Mouse (Mus musculus) left cerebral cortex, postnatal 25 days (tissue): Measurements from ENCODE around the gene Cyp2j12. TPM values are rescaled to one million over a fixed set of nuclear protein-coding genes. Genes with fewer than 3 reads are reported as not detected.
"Not testable (repeated sequence)": the region's sequence is repeated elsewhere in the genome, so short reads cannot be mapped to it uniquely, and the experiment has no call there.

Experiments used
- DNase-seq, 2 experiments: peaks; one replicate each; pipeline ENCODE4 v3.0.0; 2022; ENCODE audit warnings: low spot score in 2 of 2, mixed read lengths in 1 of 2
- intact Hi-C: fragments of 180-260 bp; cut with DNase I; formaldehyde crosslinking; loops from one replicate; pipeline ENCODE4 v1.15.1; 2025
- total RNA-seq, 2 experiments: library from RNA; stranded (reverse); gene quantifications; 2 replicates each; pipeline ENCODE4 v1.2.3; 2021

Gene Cyp2j12
- 1 to 10 TPM; 1.8 to 2.5 TPM for total RNA-seq

DNA sequence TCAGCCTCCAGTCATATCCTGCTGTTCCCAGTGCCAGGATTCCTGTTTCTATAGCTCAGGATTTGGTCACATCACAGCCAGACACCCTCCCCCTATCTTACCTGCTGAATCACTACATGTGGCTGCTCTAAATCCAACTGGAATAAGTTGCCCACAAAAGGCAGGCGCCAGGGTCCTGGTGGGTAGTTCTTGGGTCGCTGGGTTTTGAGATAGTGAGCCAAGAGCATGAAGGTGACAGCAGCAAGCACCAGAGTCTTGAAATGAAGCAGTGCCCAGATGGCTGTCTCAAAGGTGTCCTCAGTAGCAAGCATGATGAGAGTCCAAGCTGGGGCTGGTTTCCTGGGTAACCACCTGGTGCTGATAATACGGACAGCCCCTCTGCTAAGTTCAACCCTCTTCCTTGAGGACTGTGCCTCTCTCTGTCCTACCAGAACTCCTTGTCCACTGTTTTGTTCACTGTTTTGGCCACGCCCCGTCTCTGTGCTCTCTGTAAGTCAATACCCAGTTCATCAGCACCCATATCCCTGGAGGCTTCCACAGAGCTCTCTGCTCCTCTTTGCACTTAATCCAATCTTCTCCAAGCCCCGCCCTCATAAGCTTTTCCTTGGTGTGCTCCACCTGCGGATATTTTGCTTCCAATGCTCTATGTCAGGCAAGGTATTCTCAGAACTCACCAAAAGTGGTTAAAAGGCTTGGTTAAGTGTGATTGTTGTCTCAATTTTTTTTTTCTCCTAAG, at the start of gene Cyp2j12:
Cyp2j12 (minus strand) TSS at position 421 of the 736 bp plus-strand sequence.
- intact Hi-C loops, result no loop called here
- DNase-seq, result no peak

- DNase-seq, intact Hi-C loops: not testable (repeated sequence)
Observed at GRCm38 (mm10) chr4:96189321-96189720, 48.4 kb upstream of the Cyp2j12 start.

DNA sequence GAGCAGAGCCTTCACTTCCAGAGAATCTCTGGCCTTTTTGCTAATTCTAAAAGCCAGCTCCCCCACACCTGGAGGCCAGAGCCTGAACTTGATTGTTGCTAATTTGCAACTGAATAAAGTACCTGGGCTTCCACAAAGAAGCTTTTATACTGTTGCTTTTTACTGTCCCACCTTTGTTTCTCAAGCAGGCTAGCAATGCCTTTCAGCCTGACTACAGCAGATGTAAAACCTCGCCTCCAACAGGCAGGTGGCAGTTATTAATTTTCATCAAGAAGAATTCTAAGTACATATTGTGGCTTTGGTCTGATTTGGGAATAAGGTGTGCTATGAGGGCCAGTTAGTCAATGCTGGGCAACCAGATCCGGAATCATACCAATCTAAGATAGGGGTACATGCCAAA, 47.7 kb upstream of the Cyp2j12 start:
- DNase-seq, intact Hi-C loops: not testable (repeated sequence)

DNA sequence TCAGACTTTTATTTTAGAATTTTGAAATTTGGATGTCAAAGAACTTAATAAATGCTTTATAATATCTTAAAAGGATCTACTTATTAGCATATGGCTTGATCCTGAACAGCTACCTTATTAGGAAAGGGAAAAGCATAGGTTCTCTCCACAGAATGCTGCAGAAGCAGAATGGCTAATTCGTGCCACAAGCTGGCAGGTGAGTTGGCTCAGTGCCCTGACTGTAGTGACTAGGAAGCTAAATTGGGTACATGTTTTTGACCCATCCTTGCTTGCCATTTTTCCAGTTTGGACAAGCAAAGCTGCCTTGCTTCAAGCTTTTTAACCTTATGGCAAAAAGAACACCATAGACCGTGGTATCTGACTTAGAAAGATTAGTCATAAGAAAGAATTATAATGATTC, 47.2 kb upstream of the Cyp2j12 start:
- DNase-seq, intact Hi-C loops: not testable (repeated sequence)

- intact Hi-C loops, DNase-seq: not testable (repeated sequence)
Observed at GRCm38 (mm10) chr4:96184716-96185115, 43.8 kb upstream of the Cyp2j12 start.

DNA sequence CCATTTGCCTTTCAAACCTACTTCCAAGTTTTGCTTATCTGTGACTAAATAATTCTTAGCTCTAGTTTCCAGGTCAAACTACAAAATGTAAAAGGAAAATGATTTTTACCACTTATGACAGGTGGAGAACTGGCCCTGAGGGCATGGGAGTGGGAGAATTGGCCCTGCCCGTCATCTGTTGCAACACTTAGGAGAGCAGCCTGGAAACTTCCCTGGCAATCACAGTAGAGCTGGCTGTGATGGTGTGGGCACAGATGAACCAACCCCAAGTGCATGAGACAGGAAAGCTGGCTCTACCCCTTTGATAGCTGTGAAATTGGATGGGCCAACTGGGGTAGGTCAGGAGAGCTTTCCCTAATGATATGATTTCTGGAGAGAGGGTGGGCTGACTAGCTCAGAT, 21.9 kb upstream of the Cyp2j12 start:
- DNase-seq, result no peak
- intact Hi-C loops, result no loop called here

DNA sequence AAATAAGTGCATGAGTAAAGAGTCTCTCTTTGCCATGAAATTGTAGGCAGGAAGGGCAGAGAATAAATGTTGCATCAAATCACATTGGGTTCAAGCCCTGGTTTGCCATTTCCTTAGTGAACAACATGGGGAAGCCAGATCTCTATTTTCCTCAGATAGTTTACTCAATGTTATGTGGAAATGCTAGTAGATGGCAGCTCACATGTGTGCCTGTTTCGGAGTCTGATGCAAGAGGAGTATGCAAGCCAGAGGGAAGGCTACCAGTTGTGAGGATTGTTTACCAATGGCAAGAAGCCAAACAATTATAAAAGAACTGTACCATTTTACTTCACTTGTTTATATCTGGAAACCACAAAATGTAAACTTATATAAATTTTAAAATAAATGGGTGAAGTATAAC, 20.6 kb upstream of the Cyp2j12 start:
- intact Hi-C loops, result no loop called here
- no peak for DNase-seq

GRCm38 (mm10) chr4:96139226-96139625, 1.7 kb downstream of the Cyp2j12 start:
- DNase-seq, result no peak
- intact Hi-C loops, result no loop called here

GRCm38 (mm10) chr4:96134246-96134645, 6.7 kb downstream of the Cyp2j12 start:
- no peak for DNase-seq
- intact Hi-C loops, result no loop called here

GRCm38 (mm10) chr4:96096841-96097240, 44.1 kb downstream of the Cyp2j12 start:
- intact Hi-C loops, result no loop called here
- DNase-seq, result peak in 1 of 2 experiments; percentile 12

DNA sequence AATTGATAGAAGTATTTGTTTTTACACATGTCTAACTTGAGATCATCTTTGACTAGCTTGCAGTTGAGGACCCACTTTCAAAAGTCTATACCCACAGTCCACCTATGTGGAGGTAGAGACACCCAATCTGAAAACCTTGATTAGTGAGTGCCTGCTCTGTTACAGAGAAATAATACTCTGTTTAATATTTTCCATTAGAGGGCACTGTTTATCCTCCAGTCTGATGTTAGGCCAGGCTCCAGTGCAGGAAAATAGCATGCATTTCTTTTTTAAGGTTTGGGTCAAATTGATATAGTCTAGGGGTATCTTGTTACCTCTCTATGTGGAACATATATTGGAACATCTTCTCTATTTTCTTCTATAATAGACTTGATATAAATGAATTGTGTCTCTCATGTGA, 49.1 kb downstream of the Cyp2j12 start:
- DNase-seq, result no peak
- intact Hi-C loops, result loop anchor here (5.0 kb wide), 2 partner anchors 435 to 590 kb away; no protein-coding TSS in a partner anchor

DNA sequence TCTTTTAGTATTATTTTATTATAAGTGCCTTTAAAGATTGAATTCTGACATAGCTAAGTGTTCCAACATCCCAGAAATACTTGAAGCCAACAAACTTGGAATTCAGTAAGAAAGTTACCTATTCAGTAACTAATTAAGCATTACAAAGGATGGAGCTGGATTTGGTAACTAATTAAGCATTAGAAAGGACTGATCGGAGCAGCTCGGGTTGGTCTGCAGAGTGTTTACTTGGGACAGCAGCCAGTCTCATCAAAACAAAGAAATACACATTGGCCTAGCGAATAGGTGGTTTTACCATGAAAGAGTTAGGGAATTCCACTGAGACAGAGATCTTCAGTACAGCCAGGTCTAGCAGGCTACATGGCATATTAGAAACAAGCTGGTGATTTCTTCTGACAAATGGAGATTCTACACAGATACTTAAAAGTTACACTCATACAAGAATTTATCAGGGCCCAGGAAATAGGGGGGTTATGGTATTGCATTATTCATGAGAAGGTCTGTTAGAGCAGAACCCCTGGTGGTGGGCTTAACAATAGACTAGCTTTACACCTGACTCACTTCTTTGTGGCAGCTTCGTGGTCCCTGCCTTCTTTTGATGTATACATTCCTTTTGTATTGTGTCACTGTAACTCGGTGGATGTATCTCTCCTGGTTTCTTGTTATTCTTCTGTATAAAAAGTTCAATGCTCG, 51.5 kb downstream of the Cyp2j12 start:
- intact Hi-C loops, result loop anchor here (5.0 kb wide), 2 partner anchors 438 to 593 kb away; no protein-coding TSS in a partner anchor
- DNase-seq, result not testable (repeated sequence)

GRCm38 (mm10) chr4:96078308-96078707, 62.6 kb downstream of the Cyp2j12 start:
- DNase-seq, result no peak
- intact Hi-C loops, result no loop called here

- DNase-seq, result peak; percentile 13 to 36
- intact Hi-C loops, result no loop called here
Observed at GRCm38 (mm10) chr4:96077261-96078125, 63.5 kb downstream of the Cyp2j12 start, which contains the start of gene Cyp2j13. Gene Cyp2j13 (minus strand): TSS chr4:96077546.

GRCm38 (mm10) chr4:96062045-96062444, 78.9 kb downstream of the Cyp2j12 start:
- no peak for DNase-seq
- intact Hi-C loops, result no loop called here

DNA sequence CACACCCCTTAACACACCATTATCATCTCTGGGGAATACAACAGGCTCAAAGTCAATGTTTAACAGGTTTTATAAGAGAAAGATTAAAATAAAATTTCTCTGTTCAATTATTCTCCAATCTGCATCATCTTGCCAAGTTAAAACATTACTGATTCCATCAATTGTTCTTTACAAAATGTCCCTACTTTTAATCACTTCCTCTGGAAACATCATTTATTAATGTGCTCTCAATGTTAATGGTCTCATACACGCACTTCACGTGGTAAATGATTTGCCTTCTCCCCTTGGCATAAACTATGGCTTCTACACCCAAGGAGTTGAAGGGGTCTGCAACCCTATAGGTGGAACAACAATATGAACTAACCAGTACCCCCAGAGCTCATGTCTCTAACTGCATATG, 80.8 kb downstream of the Cyp2j12 start:
- intact Hi-C loops, result no loop called here
- no peak for DNase-seq
